Mouse (Mus musculus): ENCODE results near the gene Gtf2b. TPM values are rescaled to one million over a fixed set of nuclear protein-coding genes. Genes with fewer than 3 reads are reported as not detected.

The Gtf2b gene
- polyA plus RNA-seq (2015; fragmentation: Nextera tagmentation; extraction: Ambion mirVana) = 92.3 and 94.3 TPM in 2 replicates

DNA sequence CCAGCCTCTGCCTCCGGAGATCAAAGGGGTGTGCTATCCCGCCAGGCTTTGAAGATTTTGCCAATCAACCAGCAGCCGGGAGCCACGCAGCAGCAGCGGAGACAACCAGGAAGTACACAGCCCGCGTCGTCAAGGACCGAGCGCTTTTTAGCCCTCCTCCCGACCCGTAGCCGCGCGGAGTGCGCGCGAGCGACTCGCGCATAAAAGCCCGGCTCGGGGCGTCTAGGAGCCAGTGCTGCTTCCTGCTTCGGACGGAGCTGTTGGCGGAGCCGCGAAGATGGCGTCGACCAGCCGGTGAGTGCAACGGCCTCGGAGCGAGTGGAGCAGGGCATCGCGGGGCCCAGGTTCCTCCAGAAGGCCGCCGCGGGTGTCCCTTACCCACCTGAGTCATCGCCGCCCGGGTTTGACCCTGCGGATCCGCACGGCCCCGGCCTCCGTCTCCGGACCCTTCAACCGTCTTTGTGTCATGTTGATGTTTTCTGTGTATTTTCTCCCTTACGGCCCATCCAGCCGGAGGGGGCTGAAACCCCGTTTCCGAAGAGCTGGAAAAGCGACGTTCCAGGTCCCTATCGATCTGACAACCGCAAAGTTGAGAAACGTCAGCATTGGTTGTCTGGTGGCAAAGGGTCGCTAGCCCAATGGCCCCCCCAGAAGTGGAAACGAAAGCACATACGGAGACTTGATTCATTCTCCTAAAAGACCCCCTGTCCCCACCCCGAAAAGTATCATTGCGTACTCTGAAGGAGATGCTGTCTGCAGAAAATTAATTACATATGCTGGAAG is at the start of gene Gtf2b:
Gene Gtf2b, plus strand, starts transcription at position 51 of the 783 bp plus-strand sequence.
- ATAC-seq (ENCODE audit: low FRiP score) = peak; percentile 100
- Histone ChIP-seq H3K36me3 (no peaks in the 10 kb centered on the region), H3K4me2 (peak within 1 kb of the TSS; percentile 66), H3K9ac (peak within 1 kb of the TSS; percentile 94), H3K4me3 (peak within 1 kb of the TSS; percentile 69), H3K27ac (peak within 1 kb of the TSS; percentile 94), H3K9me3 (no peaks in the 10 kb centered on the region), H3K4me1 (replicated peaks) (peaks cover 17% of the 10 kb centered on the region), H3K27me3 (no peaks in the 10 kb centered on the region)
- WGBS = under 1% methylated on average over 64 of the region's 64 CpGs

DNA sequence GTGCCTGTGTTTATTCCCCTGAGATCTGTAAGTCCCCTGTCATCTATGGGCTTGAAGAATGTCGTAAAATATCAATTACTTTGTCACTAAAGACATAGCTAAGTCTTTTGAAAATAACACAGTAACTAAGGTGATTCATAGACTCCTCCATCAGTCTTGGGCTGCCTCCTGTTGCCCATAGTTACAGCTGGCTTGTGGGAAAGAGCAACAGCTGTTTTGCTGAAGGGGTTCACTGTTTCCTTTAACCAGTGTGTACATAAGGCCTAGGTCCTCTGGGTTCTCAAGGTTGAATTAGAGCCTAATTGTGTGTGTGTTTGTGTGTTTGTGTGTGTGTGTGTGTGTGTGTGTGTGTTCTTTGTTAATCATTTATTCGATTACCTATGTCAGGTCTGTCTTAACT is 39.4 kb upstream of the Gtf2b start:
- Histone ChIP-seq H3K9me3 (no peaks in the 10 kb centered on the region), H3K9ac (no peak overlapping the region), H3K27ac (no peak overlapping the region), H3K27me3 (no peaks in the 10 kb centered on the region), H3K4me1 (replicated peaks) (no peaks in the 10 kb centered on the region), H3K36me3 (no peaks in the 10 kb centered on the region), H3K4me2 (no peak overlapping the region), H3K4me3 (no peak overlapping the region)
- WGBS = 82% methylated on average over 2 of the region's 2 CpGs
- no peak for ATAC-seq (ENCODE audit: low FRiP score)

DNA sequence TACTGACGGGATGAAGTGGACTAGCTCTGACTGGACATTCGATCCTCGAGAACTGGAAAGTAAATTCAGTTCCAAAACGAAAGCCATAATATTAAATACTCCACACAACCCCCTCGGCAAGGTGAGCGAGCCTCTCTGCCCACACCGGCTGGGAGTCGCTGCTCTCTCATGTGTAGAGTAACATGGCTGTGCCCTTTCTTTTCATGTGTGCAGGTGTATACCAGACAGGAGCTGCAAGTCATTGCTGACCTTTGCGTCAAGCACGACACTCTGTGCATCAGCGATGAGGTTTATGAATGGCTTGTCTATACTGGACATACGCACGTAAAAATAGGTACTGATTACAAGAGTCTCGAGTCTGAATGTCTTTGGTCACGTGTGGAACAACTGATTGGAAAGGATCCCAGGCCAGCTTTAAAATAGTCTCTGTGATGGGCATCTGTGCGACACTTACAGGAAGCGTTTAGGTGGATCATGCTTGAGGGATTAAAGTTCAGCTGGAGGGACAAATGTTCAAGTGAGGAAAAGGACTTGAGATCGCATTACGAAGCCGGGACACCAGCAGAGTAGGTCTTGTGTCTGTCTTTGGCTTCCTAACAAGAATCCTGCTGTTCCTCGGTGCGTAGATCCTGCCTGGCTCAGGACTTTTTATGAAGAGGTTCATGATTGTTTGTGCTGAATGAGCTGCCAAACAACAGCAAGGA is 38.7 kb upstream of the Gtf2b start:
- Histone ChIP-seq H3K4me3 (no peak overlapping the region), H3K27ac (no peak overlapping the region), H3K4me1 (replicated peaks) (no peaks in the 10 kb centered on the region), H3K27me3 (no peaks in the 10 kb centered on the region), H3K9me3 (no peaks in the 10 kb centered on the region), H3K36me3 (no peaks in the 10 kb centered on the region), H3K4me2 (no peak overlapping the region), H3K9ac (no peak overlapping the region)
- WGBS = 89% methylated on average over 22 of the region's 22 CpGs
- no peak for ATAC-seq (ENCODE audit: low FRiP score)

DNA sequence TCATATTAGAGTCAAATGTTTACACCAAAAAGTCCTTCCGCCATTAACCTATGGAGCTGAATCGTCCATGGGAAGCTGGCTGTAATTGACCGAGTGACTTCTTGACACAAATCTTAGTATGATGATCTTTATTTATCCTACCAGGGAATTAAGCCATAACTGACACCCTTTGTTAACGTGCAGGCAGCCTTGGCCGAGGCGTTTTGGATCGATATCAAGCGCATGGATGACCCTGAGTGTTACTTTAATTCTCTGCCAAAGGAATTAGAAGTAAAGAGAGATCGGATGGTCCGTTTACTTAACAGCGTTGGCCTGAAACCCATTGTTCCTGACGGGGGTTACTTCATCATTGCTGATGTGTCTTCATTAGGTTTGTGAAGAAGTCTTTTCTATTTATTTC is 30.6 kb upstream of the Gtf2b start:
- Histone ChIP-seq H3K27ac (no peak overlapping the region), H3K9me3 (no peaks in the 10 kb centered on the region), H3K4me3 (no peak overlapping the region), H3K4me2 (no peak overlapping the region), H3K27me3 (no peaks in the 10 kb centered on the region), H3K9ac (no peak overlapping the region), H3K36me3 (no peaks in the 10 kb centered on the region), H3K4me1 (replicated peaks) (no peaks in the 10 kb centered on the region)
- WGBS = 80% methylated on average over 12 of the region's 12 CpGs
- ATAC-seq (ENCODE audit: low FRiP score) = no peak

DNA sequence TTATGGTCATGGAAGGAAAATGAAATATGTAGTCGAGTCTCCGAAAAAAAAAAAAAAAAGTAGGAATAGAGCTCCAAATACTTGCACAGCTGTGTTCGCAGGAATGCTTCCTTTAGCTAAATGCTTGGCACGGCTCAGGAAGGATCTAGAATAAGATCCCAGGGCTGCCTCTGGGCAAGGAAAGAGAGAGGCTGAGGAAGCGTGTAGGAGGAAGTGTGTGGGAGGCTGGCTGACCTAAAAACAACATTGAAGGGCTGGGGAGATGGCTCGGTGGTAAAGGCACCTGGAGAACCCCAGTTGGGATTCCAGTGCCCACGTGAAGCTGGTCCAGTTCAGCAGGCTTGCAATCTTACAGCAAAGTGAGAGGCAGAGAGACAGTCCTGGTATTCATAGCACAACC is 23.9 kb upstream of the Gtf2b start:
- Histone ChIP-seq H3K36me3 (no peaks in the 10 kb centered on the region), H3K27me3 (no peaks in the 10 kb centered on the region), H3K9ac (no peak overlapping the region), H3K4me2 (no peak overlapping the region), H3K9me3 (no peaks in the 10 kb centered on the region), H3K27ac (no peak overlapping the region), H3K4me1 (replicated peaks) (no peaks in the 10 kb centered on the region), H3K4me3 (no peak overlapping the region)
- WGBS = 82% methylated on average over 7 of the region's 7 CpGs
- no peak for ATAC-seq (ENCODE audit: low FRiP score)

DNA sequence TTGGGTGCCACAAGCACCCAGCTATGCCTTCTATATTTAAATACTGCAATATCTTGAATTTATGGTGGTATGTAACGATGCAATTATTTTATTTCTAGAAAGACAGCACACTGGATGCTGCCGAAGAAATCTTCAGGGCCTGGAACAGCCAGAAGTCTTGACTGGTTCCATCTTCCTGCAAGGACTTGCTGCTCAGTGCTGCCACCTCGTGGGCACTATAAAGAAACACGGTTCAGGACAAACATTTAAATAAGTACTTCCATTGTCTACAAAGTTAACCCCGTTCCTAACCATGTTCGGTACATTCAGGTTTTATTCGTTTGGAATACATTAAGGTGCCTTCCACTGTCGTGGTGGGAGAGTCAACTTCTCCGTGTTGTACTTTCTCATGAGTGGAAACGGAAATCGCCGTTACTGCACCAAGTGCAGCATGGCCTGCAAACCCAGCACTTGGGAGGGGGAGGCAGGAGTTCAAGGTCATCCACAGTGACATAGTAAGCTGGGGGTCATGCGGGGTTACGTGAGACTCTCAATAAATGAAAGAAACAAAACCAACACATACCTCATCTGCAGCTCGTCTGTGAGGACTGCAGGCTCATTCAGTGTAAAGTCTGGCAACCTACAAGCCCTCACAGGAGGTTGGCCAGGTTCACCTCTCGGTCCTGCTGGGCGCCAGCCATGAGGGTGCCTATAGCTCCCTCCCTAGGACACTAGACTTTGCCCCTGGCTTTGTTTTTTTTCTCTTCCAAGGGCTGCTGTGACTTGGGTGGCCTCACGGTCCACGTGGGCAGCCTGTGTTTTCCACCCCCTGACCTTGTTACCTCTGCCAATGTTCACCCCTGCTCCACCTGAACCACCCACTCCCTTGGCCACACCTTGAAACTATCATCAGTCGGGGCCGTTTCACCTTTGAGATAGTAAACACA is 20.6 kb upstream of the Gtf2b start:
- WGBS = 62% methylated on average over 21 of the region's 21 CpGs
- H3K4me2 ChIP-seq = no peak overlapping the region
- H3K9ac ChIP-seq = no peak overlapping the region
- no peak overlapping the region for H3K27ac ChIP-seq
- no peaks in the 10 kb centered on the region for H3K27me3 ChIP-seq
- H3K36me3 ChIP-seq = no peaks in the 10 kb centered on the region
- H3K9me3 ChIP-seq = no peaks in the 10 kb centered on the region
- no peak overlapping the region for H3K4me3 ChIP-seq
- peak; percentile 28 for ATAC-seq (ENCODE audit: low FRiP score)
- H3K4me1 ChIP-seq (replicated peaks) = no peaks in the 10 kb centered on the region

DNA sequence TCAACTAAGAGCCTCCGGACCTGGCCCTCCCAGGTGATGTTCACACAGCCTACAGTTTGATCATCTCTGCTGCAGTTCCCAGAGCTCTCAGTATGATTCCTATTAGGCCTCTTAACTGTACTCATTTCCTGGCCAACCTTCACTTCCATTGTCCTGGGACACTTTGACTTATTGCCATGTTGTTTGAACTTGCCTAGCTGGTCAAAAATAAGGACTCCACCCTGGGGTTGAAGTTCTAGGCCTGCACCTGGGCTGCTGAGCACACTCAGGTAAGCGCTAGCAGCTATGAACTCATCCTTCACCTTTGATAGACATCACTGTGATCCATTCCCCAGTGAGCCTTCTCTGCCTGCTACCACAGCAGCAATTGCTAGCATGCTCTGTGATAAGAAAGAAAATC is 19.8 kb upstream of the Gtf2b start:
- 96% methylated on average over 2 of the region's 2 CpGs for WGBS
- Histone ChIP-seq H3K4me2 (no peak overlapping the region), H3K9ac (no peak overlapping the region), H3K4me1 (replicated peaks) (no peaks in the 10 kb centered on the region), H3K9me3 (no peaks in the 10 kb centered on the region), H3K36me3 (no peaks in the 10 kb centered on the region), H3K27ac (no peak overlapping the region), H3K4me3 (no peak overlapping the region), H3K27me3 (no peaks in the 10 kb centered on the region)
- ATAC-seq (ENCODE audit: low FRiP score) = no peak

DNA sequence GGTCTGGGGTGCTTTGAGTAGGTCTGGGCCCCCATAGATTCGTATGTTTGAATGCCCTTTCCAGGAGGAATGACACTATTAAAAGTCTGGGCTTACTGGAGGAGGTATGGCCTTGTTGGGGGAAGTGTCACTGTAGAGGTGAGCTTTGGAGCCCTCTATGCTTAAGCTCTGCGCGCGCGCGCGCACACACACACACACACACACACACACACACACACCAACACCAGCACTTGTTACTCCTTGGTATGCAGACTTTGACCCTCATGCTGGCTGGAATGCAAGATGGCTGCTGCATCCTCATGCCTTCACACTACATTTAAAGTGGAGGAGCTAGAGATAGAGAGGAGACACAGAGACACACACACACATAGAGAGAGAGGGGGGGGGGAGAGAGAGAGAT is 17.2 kb upstream of the Gtf2b start:
- no peak overlapping the region for H3K27ac ChIP-seq
- no peaks in the 10 kb centered on the region for H3K4me1 ChIP-seq (replicated peaks)
- H3K36me3 ChIP-seq = no peaks in the 10 kb centered on the region
- no peak overlapping the region for H3K9ac ChIP-seq
- no peaks in the 10 kb centered on the region for H3K9me3 ChIP-seq
- no peak for ATAC-seq (ENCODE audit: low FRiP score)
- no peak overlapping the region for H3K4me2 ChIP-seq
- H3K4me3 ChIP-seq = no peak overlapping the region
- 95% methylated on average over 7 of the region's 7 CpGs for WGBS
- H3K27me3 ChIP-seq = no peaks in the 10 kb centered on the region

DNA sequence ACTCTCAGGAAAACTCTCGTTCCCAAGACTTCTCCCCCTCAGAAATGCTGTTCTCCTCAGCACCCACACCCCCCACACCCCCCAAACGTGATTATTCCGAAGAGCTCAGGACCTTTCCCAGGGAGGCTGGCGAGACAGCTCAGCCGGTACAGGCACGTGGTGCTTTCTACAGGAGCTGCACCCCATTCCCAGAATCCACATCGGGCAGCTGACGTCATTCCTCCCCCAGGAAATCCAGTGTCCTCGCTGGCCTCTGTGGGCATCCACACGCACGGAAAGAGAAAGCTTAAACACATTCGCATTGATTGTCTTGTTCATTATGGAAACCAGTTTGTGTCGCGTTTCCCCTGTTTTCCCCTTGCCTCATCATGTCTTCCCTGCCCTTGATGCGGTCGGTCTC is 15.7 kb upstream of the Gtf2b start:
- 78% methylated on average over 16 of the region's 16 CpGs for WGBS
- no peak for ATAC-seq (ENCODE audit: low FRiP score)

DNA sequence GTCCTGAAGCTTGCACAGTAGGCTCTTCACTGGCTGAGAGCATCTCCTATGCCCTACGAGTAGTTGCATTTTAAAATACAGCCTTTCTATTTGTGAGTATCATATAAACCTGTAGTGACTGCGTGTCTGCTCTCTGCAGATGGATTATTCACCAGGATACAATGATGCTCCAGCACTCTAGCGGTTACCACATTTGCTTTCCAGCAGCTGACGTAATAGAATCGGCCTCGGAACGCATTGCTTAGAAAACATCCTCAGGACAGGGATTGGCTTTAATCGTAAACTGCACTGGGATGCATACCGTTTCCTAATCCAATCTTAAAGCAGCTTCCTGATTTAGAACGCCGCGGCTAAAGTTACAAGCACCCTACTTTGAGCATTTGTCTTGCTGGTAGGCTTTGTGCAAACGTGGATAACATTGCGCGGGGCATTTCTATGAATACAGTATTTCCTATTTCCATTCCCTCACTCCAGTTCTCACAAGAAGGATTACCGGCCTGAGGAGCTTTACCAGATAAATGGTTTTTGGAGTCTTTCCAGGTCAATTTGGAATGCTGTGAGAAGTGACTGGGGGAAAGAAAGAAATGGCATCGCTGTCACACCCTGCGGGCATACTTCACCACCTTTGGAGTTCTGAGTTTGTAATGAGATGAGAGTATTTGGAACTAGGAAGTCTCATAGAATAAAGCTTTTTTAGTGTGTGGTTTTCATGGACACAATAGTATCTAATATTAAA is 9.5 kb upstream of the Gtf2b start:
- Histone ChIP-seq H3K27me3 (no peaks in the 10 kb centered on the region), H3K9me3 (no peaks in the 10 kb centered on the region), H3K4me3 (no peak overlapping the region), H3K27ac (peak overlapping the region; percentile 30), H3K4me2 (no peak overlapping the region), H3K4me1 (replicated peaks) (no peaks in the 10 kb centered on the region), H3K36me3 (no peaks in the 10 kb centered on the region), H3K9ac (no peak overlapping the region)
- no peak for ATAC-seq (ENCODE audit: low FRiP score)
- 82% methylated on average over 18 of the region's 18 CpGs for WGBS

More for the DNA sequence above, 15.7 kb upstream of the Gtf2b start:
- Histone ChIP-seq H3K36me3 (no peaks in the 10 kb centered on the region), H3K4me2 (no peak overlapping the region), H3K27me3 (no peaks in the 10 kb centered on the region), H3K4me3 (no peak overlapping the region), H3K27ac (no peak overlapping the region), H3K9ac (no peak overlapping the region), H3K9me3 (no peaks in the 10 kb centered on the region), H3K4me1 (replicated peaks) (no peaks in the 10 kb centered on the region)

DNA sequence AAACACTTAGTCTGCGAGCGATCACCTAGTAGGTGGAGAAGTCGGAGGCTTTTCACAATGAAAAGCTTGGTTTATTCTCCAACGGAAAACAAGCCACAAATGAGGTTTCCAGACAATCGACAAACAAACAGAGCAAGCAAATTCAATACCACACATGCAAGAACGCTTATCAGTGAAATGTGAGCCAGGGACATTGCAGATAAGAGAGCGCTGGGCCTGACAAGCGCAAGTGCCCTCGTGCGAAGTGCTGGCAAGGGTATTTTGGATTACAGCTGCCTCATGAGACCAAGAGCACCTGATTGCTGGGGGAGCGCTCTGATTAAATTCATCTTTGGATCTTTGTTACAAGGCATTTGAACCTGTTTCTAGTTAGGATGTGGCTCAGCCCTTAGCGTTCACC is 7.0 kb upstream of the Gtf2b start:
- WGBS = 62% methylated on average over 12 of the region's 12 CpGs
- no peaks in the 10 kb centered on the region for H3K4me1 ChIP-seq (replicated peaks)

DNA sequence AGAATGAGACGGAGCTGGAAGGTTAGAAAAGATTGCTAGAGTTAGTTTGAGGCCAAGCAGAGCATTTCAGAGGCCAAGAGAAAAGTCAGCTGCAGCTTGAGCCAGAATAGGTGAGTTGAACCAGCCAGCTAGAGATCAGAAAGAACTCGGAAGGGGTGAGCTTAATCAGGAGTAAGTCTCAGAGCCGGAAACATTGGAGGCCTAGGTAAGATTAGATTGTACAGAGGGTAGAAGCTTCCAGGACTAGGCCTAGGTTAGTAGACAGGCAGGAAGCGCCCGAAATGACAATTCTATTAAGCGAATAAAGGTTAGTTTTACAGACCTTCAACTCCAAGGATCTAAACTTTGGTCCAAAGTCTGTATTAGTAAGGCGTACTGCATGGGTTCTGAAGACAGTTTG is 6.3 kb upstream of the Gtf2b start:
- ATAC-seq (ENCODE audit: low FRiP score) = no peak
- H3K36me3 ChIP-seq = no peaks in the 10 kb centered on the region
- 85% methylated on average over 7 of the region's 7 CpGs for WGBS
- no peaks in the 10 kb centered on the region for H3K4me1 ChIP-seq (replicated peaks)
- H3K27ac ChIP-seq = no peak overlapping the region
- no peaks in the 10 kb centered on the region for H3K9me3 ChIP-seq
- H3K9ac ChIP-seq = no peak overlapping the region
- H3K4me3 ChIP-seq = no peak overlapping the region
- H3K4me2 ChIP-seq = no peak overlapping the region
- H3K27me3 ChIP-seq = no peaks in the 10 kb centered on the region

More for the DNA sequence above, 7.0 kb upstream of the Gtf2b start:
- no peak overlapping the region for H3K4me3 ChIP-seq
- H3K9me3 ChIP-seq = no peaks in the 10 kb centered on the region
- H3K4me2 ChIP-seq = no peak overlapping the region
- no peaks in the 10 kb centered on the region for H3K36me3 ChIP-seq
- no peak overlapping the region for H3K9ac ChIP-seq
- H3K27me3 ChIP-seq = no peaks in the 10 kb centered on the region
- no peak for ATAC-seq (ENCODE audit: low FRiP score)
- H3K27ac ChIP-seq = no peak overlapping the region

Data from hindbrain, embryonic 13.5 days (tissue).